Mouse (Mus musculus) olfactory bulb, adult 2 months (tissue): ENCODE data around the gene Htra1.

ENCODE experiments used
- CTCF ChIP-seq: fragments of 200-500 bp; IDR thresholded peaks from 2 replicates; pipeline ENCODE4 v1.5.1; 2012; ENCODE audit warnings: low read depth, mild to moderate bottlenecking, low read length, moderate library complexity; ENCODE audit not compliant: insufficient read depth
- POLR2A ChIP-seq: fragments of 200-500 bp; IDR thresholded peaks from 2 replicates; pipeline ENCODE4 v1.6.1; 2012; ENCODE audit warnings: mild to moderate bottlenecking, low read depth, low read length, moderate library complexity; ENCODE audit not compliant: insufficient read depth

GRCm38 (mm10) chr7:131007221-131007620 lies 71.3 kb downstream of the Htra1 start:
- TF ChIP-seq POLR2A (no peak), CTCF (no peak)
